Mouse (Mus musculus): Measurements from ENCODE around the gene Zdhhc12. TPM values are rescaled to one million over a fixed set of nuclear protein-coding genes. Genes with fewer than 3 reads are reported as not detected.
"Not testable (repeated sequence)": the region's sequence is repeated elsewhere in the genome, so short reads cannot be mapped to it uniquely, and the experiment has no call there.

Zdhhc12 gene
- polyA plus RNA-seq, 1 experiment from 2014 or later: 29.6 TPM

- no peak for TF ChIP-seq CTCF (IDR thresholded peaks at IDR 0.05)
- DNase-seq (ENCODE audit: low read depth, low spot score) (no peak), ATAC-seq (peak; percentile 84)
- no peaks in the 10 kb centered on the region for H3K27me3 ChIP-seq
- ChIA-PET POLR2A (no interaction called here), CTCF (no interaction called here)
- in situ Hi-C loops (cut with MboI; ENCODE audit: low pct_unique_long_range_greater_than_20kb): no loop called here
Observed at GRCm38 (mm10) chr2:30066046-30066901, 27.2 kb downstream of the Zdhhc12 start.

DNA sequence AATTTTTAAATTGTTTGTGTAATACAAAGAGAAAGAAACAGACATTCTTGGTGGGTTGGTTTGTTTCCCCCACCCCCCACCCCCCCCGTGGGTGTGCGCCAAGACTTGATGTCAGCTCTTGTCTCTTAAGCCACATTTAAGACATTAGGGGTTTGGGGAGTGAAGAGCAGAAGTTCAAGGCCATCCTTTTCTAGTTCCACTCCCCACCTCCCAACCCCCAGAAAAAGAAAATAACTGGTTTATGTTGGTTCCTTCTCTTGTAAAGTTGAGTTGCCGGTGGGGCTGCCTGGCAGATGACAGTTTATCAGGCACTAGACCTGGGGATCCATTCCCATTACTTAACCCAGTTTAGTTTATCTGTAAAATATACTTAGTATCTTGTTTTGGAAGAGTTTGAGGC lies 29.1 kb downstream of the Zdhhc12 start:
- no peaks in the 10 kb centered on the region for H3K27me3 ChIP-seq
- TF ChIP-seq CTCF (IDR thresholded peaks at IDR 0.05): no peak
- in situ Hi-C loops (cut with MboI; ENCODE audit: low pct_unique_long_range_greater_than_20kb): no loop called here
- DNase-seq (ENCODE audit: low read depth, low spot score): no peak
- ChIA-PET CTCF (interaction anchor here (1.5 kb wide), 1 partner anchor 13 kb away, joined by 3 read pairs; the partner anchor contains the start of gene Pkn3), POLR2A (interaction anchor here (0.8 kb wide), 1 partner anchor 33 kb away, joined by 3 read pairs; no protein-coding TSS in a partner anchor)
- ATAC-seq: no peak

GRCm38 (mm10) chr2:30063791-30064190 lies 29.7 kb downstream of the Zdhhc12 start:
- ChIA-PET POLR2A (interaction anchor here (1.5 kb wide), 1 partner anchor 13 kb away, joined by 4 read pairs; no protein-coding TSS in a partner anchor), CTCF (interaction anchor here (1.5 kb wide), 1 partner anchor 13 kb away, joined by 3 read pairs; the partner anchor contains the start of gene Pkn3)
- in situ Hi-C loops (cut with MboI; ENCODE audit: low pct_unique_long_range_greater_than_20kb): no loop called here
- H3K27me3 ChIP-seq: no peaks in the 10 kb centered on the region
- TF ChIP-seq CTCF (IDR thresholded peaks at IDR 0.05): no peak
- DNase-seq (ENCODE audit: low read depth, low spot score): no peak
- no peak for ATAC-seq

- no peak for DNase-seq (ENCODE audit: low read depth, low spot score)
- CTCF ChIA-PET: interaction anchor here (1.0 to 1.5 kb wide), 2 partner anchors 14 kb away, joined by 3 read pairs; partner anchors contain the start of genes Pkn3 and Wdr34
- TF ChIP-seq CTCF (IDR thresholded peaks at IDR 0.05): no peak
- POLR2A ChIA-PET: interaction anchor here (0.9 to 1.5 kb wide), 3 partner anchors 13 to 71 kb away, joined by 3 to 5 read pairs (median 4); partner anchors contain the start of gene Tbc1d13
- ATAC-seq: no peak
- in situ Hi-C loops (cut with MboI; ENCODE audit: low pct_unique_long_range_greater_than_20kb): no loop called here
- H3K27me3 ChIP-seq: no peaks in the 10 kb centered on the region
Observed at GRCm38 (mm10) chr2:30063235-30063634, 30.2 kb downstream of the Zdhhc12 start.

GRCm38 (mm10) chr2:30062249-30063093 lies 31.0 kb downstream of the Zdhhc12 start:
- no peaks in the 10 kb centered on the region for H3K27me3 ChIP-seq
- no peak for DNase-seq (ENCODE audit: low read depth, low spot score)
- peak; percentile 12 for ATAC-seq
- TF ChIP-seq CTCF (IDR thresholded peaks at IDR 0.05): no peak
- in situ Hi-C loops (cut with MboI; ENCODE audit: low pct_unique_long_range_greater_than_20kb): no loop called here
- ChIA-PET CTCF (interaction anchor here (1.0 to 1.5 kb wide), 2 partner anchors 13 to 15 kb away, joined by 3 read pairs; partner anchors contain the start of genes Pkn3 and Wdr34), POLR2A (interaction anchor here (0.9 to 1.5 kb wide), 3 partner anchors 12 to 71 kb away, joined by 3 to 5 read pairs (median 4); partner anchors contain the start of gene Tbc1d13)

DNA sequence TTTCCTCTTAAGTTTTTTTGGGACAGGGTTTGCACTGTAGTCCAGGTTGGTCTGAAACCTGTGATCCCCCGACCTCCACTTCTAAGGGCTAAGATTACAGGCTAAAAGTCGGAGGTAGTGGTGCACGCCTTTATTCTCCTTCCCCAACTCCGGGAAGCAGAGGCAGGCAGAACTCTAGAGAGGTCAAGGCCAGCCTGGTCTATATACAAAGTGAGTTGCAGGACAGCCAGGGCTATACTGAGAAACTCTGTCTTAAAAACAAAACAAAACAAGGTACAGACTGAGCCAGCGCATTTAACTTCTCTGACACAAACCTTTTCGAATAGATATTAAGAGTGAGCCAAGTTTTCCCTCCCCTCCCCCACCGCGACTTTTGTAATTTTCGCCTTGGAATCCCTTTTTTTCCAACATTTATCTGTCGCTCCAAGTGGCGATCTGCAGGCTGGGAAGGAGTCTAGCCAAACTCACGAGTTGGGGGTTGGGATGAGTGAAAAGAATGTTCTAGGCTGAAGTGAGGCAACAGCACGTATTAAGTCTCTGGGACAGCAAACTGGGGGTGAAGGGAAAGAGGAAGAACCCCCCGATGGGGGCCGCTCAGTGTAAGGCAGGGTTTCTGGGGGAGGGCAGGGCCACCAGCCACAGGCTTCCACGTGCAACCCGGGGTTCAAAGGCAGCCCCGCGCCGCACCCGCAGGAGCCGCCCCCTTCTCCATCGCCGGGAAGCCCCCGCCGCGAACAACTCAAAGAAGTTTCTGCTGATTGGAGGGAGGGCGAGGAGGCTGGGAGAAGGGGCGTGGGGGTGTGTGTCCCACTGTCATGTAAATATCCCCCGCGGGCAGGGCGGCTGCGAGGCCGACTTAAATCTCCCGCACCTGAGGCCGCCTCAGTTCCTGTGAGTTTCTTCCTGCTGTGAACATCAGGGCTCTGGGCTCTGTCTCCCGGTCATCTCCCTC lies 32.0 kb downstream of the Zdhhc12 start:
- no peak for TF ChIP-seq CTCF (IDR thresholded peaks at IDR 0.05)
- DNase-seq (ENCODE audit: low read depth, low spot score) (no peak), ATAC-seq (no peak)
- POLR2A ChIA-PET: no interaction called here
- H3K27me3 ChIP-seq: no peaks in the 10 kb centered on the region
- in situ Hi-C loops (cut with MboI; ENCODE audit: low pct_unique_long_range_greater_than_20kb): no loop called here
- CTCF ChIA-PET: no interaction called here

DNA sequence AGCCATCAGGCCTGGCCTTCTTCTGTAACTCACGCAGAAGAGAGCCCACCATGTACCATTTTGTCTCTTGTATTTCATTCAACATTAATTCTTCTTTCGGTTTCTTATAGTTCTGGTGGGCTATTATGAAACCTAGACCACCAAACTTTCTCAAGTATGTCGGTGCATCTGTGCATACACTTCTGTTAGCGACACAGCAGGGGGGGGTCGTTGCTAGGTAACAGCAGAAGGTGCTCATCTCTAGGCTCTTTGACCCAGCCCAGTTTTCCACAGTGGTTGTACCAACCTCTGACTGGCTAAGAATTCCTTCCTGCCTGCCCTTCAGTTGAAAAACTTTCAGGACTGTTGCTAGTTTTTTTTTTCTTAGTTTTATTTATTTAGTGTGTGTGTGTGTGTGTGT lies 35.0 kb downstream of the Zdhhc12 start:
- in situ Hi-C loops (cut with MboI; ENCODE audit: low pct_unique_long_range_greater_than_20kb): no loop called here
- no peaks in the 10 kb centered on the region for H3K27me3 ChIP-seq
- no peak for TF ChIP-seq CTCF (IDR thresholded peaks at IDR 0.05)
- ChIA-PET POLR2A (no interaction called here), CTCF (no interaction called here)
- ATAC-seq (no peak), DNase-seq (ENCODE audit: low read depth, low spot score) (no peak)

- TF ChIP-seq CTCF (IDR thresholded peaks at IDR 0.05): no peak
- DNase-seq (ENCODE audit: low read depth, low spot score) (no peak), ATAC-seq (no peak)
- no peaks in the 10 kb centered on the region for H3K27me3 ChIP-seq
- CTCF ChIA-PET: interaction anchor here (1.6 kb wide), 1 partner anchor 26 kb away, joined by 5 read pairs; no protein-coding TSS in a partner anchor
- POLR2A ChIA-PET: no interaction called here
- in situ Hi-C loops (cut with MboI; ENCODE audit: low pct_unique_long_range_greater_than_20kb): no loop called here
Observed at GRCm38 (mm10) chr2:30057223-30057904, 36.1 kb downstream of the Zdhhc12 start, which contains the start of gene Set. Gene Set, plus strand, starts transcription at chr2:30057378.

DNA sequence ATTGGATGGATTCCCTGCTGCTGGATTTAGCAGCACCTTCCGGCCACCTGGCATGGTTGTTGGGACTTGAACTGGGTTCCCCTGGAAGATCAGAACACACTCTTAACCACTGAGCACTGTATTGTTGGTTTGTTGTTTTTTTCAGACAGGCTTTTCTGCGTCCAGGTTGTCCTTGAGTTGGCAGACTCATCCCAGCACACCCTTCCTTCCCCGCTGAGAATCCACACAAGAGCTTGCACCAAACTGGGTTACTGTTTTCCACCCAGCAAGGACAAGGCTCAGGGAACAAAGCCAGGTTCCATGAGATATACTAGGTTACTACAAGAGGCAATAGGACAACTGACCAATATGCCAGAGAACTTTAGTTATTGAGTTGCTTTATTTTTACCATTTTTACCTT lies 36.7 kb downstream of the Zdhhc12 start:
- H3K27me3 ChIP-seq: no peaks in the 10 kb centered on the region
- TF ChIP-seq CTCF (IDR thresholded peaks at IDR 0.05): no peak
- ATAC-seq (no peak), DNase-seq (ENCODE audit: low read depth, low spot score) (no peak)
- CTCF ChIA-PET: interaction anchor here (1.6 kb wide), 1 partner anchor 25 kb away, joined by 5 read pairs; no protein-coding TSS in a partner anchor
- POLR2A ChIA-PET: no interaction called here
- in situ Hi-C loops (cut with MboI; ENCODE audit: low pct_unique_long_range_greater_than_20kb): no loop called here

- ATAC-seq; H3K27me3 ChIP-seq; CTCF ChIA-PET; DNase-seq (ENCODE audit: low read depth, low spot score); in situ Hi-C loops (cut with MboI; ENCODE audit: low pct_unique_long_range_greater_than_20kb): not testable (repeated sequence)
- POLR2A ChIA-PET: interaction anchor here (0.6 kb wide), 1 partner anchor 10 kb away, joined by 3 read pairs; no protein-coding TSS in a partner anchor
Observed at GRCm38 (mm10) chr2:30055310-30055709, 38.1 kb downstream of the Zdhhc12 start.
